Mouse (Mus musculus) spleen, adult 2 months (tissue): ENCODE data around the gene Emc3.

Source experiments
- CTCF ChIP-seq: fragments of 200-500 bp; IDR thresholded peaks from 2 replicates; pipeline ENCODE4 v1.5.1; 2011; ENCODE audit warnings: mild to moderate bottlenecking, inconsistent platforms; ENCODE audit not compliant: insufficient read depth, insufficient read length, insufficient replicate concordance; ENCODE audit errors: extremely low read depth
- POLR2A ChIP-seq: fragments of 200-500 bp; IDR thresholded peaks from 2 replicates; pipeline ENCODE4 v1.6.1; 2011; ENCODE audit warnings: low read depth, low read length, inconsistent platforms

DNA sequence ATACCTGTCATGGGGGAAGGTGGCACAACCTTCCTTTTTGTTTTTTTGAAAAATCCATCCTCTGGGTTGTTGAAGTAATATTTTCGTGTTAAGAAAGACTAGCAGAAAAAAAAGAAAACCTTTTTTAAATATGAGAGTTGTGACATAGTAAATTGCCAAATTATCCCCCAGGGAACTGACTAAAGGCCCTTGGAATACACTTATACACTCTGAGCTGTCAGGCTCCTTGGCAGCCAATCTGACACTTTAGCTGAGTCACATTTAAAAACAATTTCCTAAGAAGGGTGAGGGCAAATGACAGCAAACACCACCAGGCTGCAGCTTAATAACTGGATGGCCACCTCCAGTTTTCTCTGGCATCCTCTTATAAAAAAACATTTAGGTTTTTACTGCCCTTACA, 9.1 kb downstream of the Emc3 start:
- TF ChIP-seq CTCF: no peak
- no peak for TF ChIP-seq POLR2A
